Mouse (Mus musculus) left cerebral cortex, adult 2 months (tissue): ENCODE data around the gene Tefm. TPM values are rescaled to one million over a fixed set of nuclear protein-coding genes. Genes with fewer than 3 reads are reported as not detected.
A peak's percentile ranks its signal among the peaks of the same experiment; 100 is the strongest.
"Not testable (repeated sequence)": the region's sequence is repeated elsewhere in the genome, so short reads cannot be mapped to it uniquely, and the experiment has no call there.

Source experiments
- DNase-seq, 2 experiments: peaks; one replicate each; pipeline ENCODE4 v3.0.0; 2021 to 2022; ENCODE audit warnings: low spot score in 2 of 2, mixed read lengths in 1 of 2; ENCODE audit errors: extremely low spot score in 1 of 2
- H3K27ac ChIP-seq: fragments of 200-600 bp; 2 replicates; pipeline ENCODE4 v1.8.1; 2022
- H3K4me3 ChIP-seq: fragments of 200-600 bp; 2 replicates; pipeline ENCODE4 v1.8.1; 2022
- CTCF ChIP-seq: fragments of 200-600 bp; IDR thresholded peaks from 2 replicates; pipeline ENCODE4 v1.8.1; 2022; ENCODE audit warnings: antibody characterized with exemption, mild to moderate bottlenecking, moderate library complexity
- intact Hi-C: fragments of 180-260 bp; cut with DNase I; formaldehyde crosslinking; loops from one replicate; pipeline ENCODE4 v1.15.1; 2025
- long read RNA-seq, 2 experiments: library from polyadenylated mRNA; stranded (forward); transcript quantifications; one replicate each; pipeline ENCODE4 v2.0.0; 2021; ENCODE audit warnings: borderline mapping rate in 2 of 2
- total RNA-seq, 2 experiments: library from RNA; stranded (reverse); gene quantifications; 2 replicates each; pipeline ENCODE4 v1.2.3; 2021

Tefm gene
- total RNA-seq: 10 to 100 TPM in 1 of 2 experiments, 1 to 10 TPM in 1; 8.0 to 10.6 TPM
- long read RNA-seq, experiment 1, partial matches to known transcripts: 2 of 7 reads
- long read RNA-seq, experiment 1, other reads (novel, unspliced or antisense): 1 of 7 reads
- long read RNA-seq, experiment 2, transcript Tefm-201 (4 exons, 1,309 nt): major isoform, 5 of 6 reads
- long read RNA-seq, experiment 2, partial matches to known transcripts: 1 of 6 reads
- long read RNA-seq, experiment 2, other reads (novel, unspliced or antisense): 0 of 6 reads

DNA sequence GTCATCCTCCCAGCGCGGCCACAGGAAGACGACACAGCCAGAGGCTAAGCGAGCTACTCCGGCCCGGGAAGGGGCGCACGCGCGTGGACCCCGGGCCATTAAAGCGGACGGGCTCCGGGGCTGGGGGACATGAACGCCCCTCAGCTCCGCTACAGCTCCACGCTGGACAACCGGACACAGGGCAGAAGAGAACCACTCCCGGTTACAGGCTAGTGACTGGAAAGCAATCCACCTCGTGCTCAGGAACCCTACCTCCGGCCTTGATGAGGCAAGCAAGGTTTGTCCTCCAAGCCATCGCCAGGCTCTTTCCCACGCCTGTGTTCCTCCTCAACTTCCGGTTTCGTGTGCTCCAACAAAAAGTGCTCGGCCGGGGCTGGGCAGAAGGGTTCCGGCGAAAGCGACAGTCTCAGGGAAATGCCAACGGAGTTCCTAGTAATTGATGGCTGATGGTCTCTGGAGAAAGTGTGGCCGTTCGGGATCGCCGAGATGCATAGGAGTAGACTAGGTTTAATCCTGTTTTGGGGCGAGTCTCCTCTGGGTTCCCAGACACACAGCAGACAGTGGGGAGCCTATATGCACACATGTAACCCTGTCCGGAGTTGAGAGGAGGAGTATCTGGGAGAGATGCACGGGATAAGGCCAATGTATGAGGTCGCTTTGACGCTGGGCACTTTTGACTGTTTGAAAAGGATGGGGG is at the start of gene Tefm:
TSS of gene Tefm (minus strand) at position 351 of the 697 bp plus-strand sequence.
- no peak for TF ChIP-seq CTCF
- H3K4me3 ChIP-seq: peak within 1 kb of the TSS; percentile 93
- intact Hi-C loops: loop anchor here (5.0 kb wide), 1 partner anchor 55 kb away; the partner anchor contains the start of gene Atad5
- DNase-seq: peak; percentile 83 to 86
- peak within 1 kb of the TSS; percentile 90 for H3K27ac ChIP-seq

DNA sequence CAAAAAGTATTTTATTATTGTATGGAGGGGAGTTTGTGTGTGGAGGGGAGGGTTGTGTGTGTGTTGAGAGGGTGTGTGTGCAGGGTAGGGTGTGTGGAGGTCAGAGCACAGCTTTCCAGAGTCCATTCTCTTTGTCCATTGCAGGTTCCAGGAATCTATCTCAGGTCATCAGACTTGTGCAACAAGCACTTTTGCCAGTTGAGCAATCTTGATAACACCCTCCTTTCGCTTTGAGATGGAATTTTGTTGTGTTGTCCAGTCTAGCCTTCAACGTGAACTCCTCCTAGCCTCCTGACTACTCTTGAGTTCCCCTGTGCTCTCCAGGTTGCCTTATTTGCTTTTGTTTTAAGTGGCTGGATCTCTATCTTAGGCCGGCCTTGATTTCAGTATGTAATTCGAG is 48.3 kb upstream of the Tefm start:
- no peak for TF ChIP-seq CTCF
- intact Hi-C loops: no loop called here
- Histone ChIP-seq H3K4me3 (no peak overlapping the region), H3K27ac (no peak overlapping the region)
- no peak for DNase-seq

DNA sequence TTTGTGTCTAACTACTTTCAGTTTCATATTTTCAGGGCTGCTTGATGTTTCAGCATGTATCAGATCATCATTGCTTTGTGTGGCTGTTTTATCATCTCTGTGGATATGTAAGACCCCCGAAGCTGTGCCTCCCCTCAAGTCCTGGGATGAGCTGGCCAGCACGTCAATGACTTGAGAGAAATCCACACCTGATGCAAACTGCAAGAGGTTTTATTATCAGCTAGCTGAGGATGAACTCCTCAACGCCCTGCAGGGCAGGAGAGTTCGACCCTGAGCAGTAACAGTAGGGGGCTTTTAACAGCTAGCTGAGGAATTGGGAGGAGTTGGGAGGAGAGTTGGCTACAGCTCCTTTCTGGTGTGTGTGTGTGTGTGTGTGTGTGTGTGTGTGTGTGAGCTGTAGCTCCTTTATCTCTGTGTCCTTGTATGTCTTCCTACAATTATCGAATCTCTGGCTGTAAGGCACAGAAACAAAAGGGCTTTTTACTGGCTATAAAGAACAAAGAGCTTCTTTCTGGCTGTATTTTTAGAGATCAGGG is 43.5 kb upstream of the Tefm start:
- H3K4me3 ChIP-seq, DNase-seq, H3K27ac ChIP-seq, intact Hi-C loops: not testable (repeated sequence)

DNA sequence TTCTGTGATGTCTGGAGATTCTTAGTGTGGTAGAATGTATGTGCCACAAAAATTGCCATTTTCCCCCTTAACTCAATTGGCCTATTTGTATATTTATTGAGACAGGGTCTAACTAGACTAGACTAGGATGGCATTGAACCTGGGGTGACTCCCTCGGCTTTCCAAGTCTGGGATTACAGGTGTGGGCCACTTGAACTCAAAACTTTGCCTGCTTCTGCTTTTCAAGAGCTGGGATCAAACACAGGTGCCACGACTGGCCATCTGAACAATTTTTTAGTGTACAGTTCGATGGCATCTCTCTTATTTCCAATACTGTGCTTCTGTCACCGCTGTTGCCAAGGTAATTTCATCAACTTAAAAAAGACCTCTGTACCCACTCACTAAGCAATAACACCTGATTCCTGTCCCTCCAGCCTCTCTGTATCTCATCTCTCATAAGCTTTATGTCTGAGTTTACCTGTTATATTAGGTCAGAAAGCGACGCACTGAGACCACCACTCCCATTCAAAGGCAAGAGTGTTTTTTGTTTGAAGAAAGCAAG is 42.6 kb upstream of the Tefm start:
- intact Hi-C loops: no loop called here
- DNase-seq: no peak
- Histone ChIP-seq H3K27ac (peak overlapping the region; percentile 94; the same call in 1 of the 2 replicates), H3K4me3 (peak overlapping the region; percentile 93)
- TF ChIP-seq CTCF: no peak

DNA sequence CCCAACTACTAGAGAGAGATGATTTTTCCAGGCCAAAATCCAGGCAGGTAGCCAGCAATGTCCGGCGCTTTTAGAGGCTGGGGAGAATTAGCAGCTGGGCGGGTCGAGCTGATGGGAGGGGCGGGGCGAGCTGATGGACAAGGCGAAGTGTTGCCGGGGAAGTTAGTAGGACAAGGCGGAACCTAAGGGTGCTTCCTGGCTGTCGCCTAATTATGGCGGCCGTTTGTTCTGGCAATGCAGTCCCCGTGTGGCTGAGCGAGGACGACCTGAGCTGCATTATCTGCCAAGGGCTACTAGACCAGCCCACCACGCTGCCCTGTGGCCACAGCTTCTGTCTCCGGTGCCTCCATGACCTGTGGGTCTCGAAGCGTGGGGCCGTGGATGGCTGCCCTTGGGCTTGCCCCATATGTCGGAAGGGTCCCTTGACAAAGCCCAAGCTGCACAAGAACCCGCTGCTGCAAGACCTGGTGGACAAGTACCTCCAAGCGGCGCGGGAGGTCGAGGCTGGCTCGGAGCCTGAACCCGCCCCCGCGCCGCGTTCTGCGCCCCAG is 41.8 kb upstream of the Tefm start, which contains the start of gene Rnf135:
TSS of gene Rnf135 (plus strand) at position 147 of the 551 bp plus-strand sequence.
- peak within 1 kb of the TSS; percentile 94 for H3K27ac ChIP-seq
- no peak for TF ChIP-seq CTCF
- intact Hi-C loops: loop anchor here (2.0 kb wide), 1 partner anchor 25 kb away; the partner anchor contains the start of gene Rhot1
- H3K4me3 ChIP-seq: peak within 1 kb of the TSS; percentile 93
- peak; percentile 69 to 79 for DNase-seq

DNA sequence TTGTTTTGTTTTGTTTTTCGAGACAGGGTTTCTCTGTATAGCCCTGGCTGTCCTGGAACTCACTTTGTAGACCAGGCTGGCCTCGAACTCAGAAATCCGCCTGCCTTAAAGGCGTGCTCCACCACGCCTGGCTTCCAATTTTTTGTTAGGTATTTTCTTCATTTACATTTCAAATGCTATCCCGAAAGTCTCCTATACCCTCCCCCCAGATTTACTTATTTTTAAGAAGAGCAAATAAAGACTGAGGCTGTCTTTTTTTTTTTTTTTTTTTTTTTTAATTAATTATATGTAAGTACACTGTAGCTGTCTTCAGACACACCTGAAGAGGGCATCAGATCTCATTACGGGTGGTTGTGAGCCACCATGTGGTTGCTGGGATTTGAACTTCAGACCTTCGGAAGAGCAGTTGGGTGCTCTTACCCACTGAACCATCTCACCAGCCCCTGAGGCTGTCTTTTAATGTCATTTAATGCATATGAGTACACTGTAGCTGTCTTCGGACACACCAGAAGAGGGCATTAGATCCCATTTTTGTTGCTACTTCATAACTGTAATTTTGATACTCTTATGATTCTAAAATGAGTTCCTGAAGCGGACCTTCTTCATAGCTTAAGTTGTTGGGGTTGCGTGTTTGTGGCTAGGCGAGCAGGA is 41.2 kb upstream of the Tefm start:
- intact Hi-C loops: loop anchor here (2.0 kb wide), 1 partner anchor 26 kb away; the partner anchor contains the start of gene Rhot1
- DNase-seq: not testable (repeated sequence)

DNA sequence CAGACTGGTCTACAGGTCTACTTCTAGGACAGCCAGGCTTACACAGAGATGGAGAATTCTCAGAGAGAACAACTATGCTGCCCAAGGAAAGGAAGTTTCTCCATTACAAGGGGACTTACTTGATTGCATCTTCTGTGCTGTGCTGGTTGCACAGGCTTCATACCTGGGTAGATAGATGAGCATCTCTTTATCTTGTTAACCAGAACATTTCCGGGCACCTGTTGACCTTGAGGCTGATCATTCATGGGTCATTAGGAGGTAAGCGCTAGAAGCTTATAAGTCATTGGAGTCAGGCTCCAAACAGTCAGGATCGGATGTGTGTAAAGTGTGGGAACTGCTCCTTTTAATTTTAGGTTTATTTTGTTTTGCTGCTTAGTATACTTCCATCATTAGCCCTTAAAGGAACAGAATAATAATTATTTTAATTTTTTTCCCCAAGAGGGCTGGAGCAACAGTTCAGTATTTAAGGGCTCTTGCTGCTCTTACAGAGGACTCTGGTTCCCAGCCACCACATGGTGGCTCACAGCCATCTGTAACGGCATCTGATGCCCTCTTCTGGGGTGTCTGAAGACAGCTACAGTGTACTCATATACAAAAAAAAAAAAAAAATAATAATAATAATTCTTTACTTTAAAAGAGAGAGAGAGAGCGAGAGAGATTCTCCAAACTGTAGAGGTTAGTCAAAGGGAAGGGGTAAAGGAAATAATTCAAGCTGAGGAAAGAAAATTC is 39.2 kb upstream of the Tefm start:
- no peak overlapping the region for H3K4me3 ChIP-seq
- intact Hi-C loops: no loop called here
- no peak overlapping the region for H3K27ac ChIP-seq
- no peak; the same call in 1 of the 2 replicates for TF ChIP-seq CTCF
- DNase-seq: no peak

More for the DNA sequence above, 41.2 kb upstream of the Tefm start:
- Histone ChIP-seq H3K4me3 (peak overlapping the region; percentile 93), H3K27ac (peak overlapping the region; percentile 94)
- TF ChIP-seq CTCF: peak; percentile 28

DNA sequence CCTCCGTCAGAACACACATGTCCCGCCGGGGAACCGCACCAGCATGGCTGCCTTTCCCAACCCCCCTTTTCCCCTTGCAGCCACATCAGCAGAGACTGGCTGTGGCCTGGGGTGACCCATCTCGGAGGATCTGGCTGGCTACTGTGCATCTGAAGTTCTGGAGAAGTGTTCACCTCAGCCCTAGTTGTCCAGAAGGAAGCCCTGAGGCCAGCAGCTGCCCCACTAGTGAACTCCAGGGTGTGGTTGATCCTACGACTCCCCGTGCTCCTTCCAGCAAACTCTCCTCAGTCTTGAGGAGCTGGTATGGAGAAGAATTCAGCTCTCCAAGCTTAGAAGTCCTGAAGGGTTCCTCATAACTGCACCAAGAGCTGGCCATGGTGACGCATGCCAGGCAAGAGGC is 36.3 kb upstream of the Tefm start:
- DNase-seq: no peak
- intact Hi-C loops: no loop called here
- Histone ChIP-seq H3K27ac (peak overlapping the region; percentile 63; the same call in 1 of the 2 replicates), H3K4me3 (no peak overlapping the region)
- TF ChIP-seq CTCF: no peak

DNA sequence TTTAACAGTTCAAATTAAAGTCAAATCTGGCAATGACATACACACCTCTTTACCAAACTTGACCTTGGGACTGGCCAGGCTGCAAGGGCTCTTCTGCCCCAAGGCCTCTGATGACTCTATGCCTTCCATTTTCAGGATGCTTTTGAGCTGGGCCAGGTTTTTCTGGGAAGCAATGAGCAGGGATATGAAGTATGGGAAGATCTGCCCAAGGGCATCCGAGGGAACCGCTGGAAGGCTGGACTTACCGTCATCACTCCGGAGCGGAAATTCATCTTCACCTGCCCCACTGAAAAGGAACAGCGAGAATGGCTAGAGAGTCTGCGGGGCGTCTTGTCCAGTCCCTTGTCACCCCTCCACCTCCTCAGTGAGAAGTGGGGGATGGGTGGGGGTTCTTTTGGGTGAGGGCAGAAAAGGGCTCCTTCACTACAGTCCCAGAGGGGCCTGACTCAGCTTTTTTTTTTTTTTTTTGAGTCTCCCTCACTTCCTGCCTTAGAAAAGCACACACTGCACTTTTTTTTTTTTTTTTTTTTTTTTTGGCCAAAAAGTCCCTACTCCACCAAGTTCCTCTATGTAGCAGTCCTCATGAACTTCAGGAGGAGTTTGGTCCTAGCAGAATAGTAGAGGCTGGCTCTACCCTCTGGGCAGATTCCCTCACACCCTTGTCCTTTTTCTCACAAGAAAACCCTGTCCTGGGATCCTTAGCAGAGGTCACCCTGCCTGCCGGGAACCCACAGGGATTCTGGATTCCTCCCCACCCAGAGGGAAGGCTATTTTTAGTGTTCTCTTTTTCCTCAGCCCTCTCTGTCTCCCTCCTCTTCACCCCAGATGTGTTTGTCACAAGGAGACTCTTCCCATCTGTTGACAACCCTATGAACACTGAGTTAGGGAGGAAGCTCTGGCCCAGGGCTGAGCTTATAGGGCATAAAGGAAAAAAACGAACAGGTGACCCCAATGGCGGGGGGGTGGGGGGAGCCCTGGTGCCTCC is 35.2 kb upstream of the Tefm start:
- DNase-seq: no peak
- Histone ChIP-seq H3K4me3 (no peak overlapping the region), H3K27ac (peak overlapping the region; percentile 63; the same call in 1 of the 2 replicates)
- intact Hi-C loops: loop anchor here (2.0 kb wide), 1 partner anchor 22 kb away; the partner anchor contains the start of gene Adap2
- TF ChIP-seq CTCF: no peak
